Mouse (Mus musculus): Measurements from ENCODE around the gene Gm8909. TPM values are rescaled to one million over a fixed set of nuclear protein-coding genes. Genes with fewer than 3 reads are reported as not detected.

The Gm8909 gene
- polyA plus RNA-seq (2014; fragmentation: Nextera tagmentation; extraction: Ambion mirVana): not detected in 2 replicates

GRCm38 (mm10) chr17:36168039-36168652 is at the start of gene Gm8909:
Gene Gm8909 (minus strand): TSS chr17:36168537.
- H3K9ac ChIP-seq (ENCODE audit: low read depth, low read length): no peak within 1 kb of the TSS
- H3K27me3 ChIP-seq (ENCODE audit: control insufficient read depth, insufficient read depth, low read length): peaks cover 55% of the 10 kb centered on the region
- H3K4me2 ChIP-seq: peak within 1 kb of the TSS; percentile 59
- no peaks in the 10 kb centered on the region; the same call in 1 of the 2 replicates for H3K4me1 ChIP-seq (ENCODE audit: control insufficient read depth, insufficient read depth, low read length)
- no peaks in the 10 kb centered on the region for H3K36me3 ChIP-seq (ENCODE audit: control insufficient read depth, insufficient read depth, low read length)
- no peaks in the 10 kb centered on the region for H3K9me3 ChIP-seq (replicated peaks; ENCODE audit: control insufficient read depth, low read length)
- ATAC-seq (replicated peaks; ENCODE audit: insufficient number of reproducible peaks, low FRiP score, low TSS enrichment): no peak
- H3K4me3 ChIP-seq (ENCODE audit: low read depth, low read length): peak within 1 kb of the TSS; percentile 41
- no peak within 1 kb of the TSS for H3K27ac ChIP-seq (ENCODE audit: low read depth, low read length)
- 2% methylated on average over 62 of the region's 63 CpGs for WGBS (ENCODE audit: insufficient replicate concordance)

GRCm38 (mm10) chr17:36215586-36215985 is 47.2 kb upstream of the Gm8909 start:
- Histone ChIP-seq H3K27me3 (ENCODE audit: control insufficient read depth, insufficient read depth, low read length) (peaks cover 59% of the 10 kb centered on the region), H3K4me1 (ENCODE audit: control insufficient read depth, insufficient read depth, low read length) (no peaks in the 10 kb centered on the region), H3K4me3 (ENCODE audit: low read depth, low read length) (no peak overlapping the region), H3K9ac (ENCODE audit: low read depth, low read length) (no peak overlapping the region), H3K36me3 (ENCODE audit: control insufficient read depth, insufficient read depth, low read length) (no peaks in the 10 kb centered on the region), H3K27ac (ENCODE audit: low read depth, low read length) (no peak overlapping the region), H3K4me2 (peak overlapping the region; percentile 4), H3K9me3 (replicated peaks; ENCODE audit: control insufficient read depth, low read length) (no peaks in the 10 kb centered on the region)
- ATAC-seq (replicated peaks; ENCODE audit: insufficient number of reproducible peaks, low FRiP score, low TSS enrichment): no peak
- WGBS (ENCODE audit: insufficient replicate concordance): 4% methylated on average over 20 of the region's 20 CpGs

GRCm38 (mm10) chr17:36206846-36207245 is 38.5 kb upstream of the Gm8909 start:
- Histone ChIP-seq H3K27me3 (ENCODE audit: control insufficient read depth, insufficient read depth, low read length) (peaks cover 65% of the 10 kb centered on the region), H3K4me2 (no peak overlapping the region), H3K4me3 (ENCODE audit: low read depth, low read length) (no peak overlapping the region), H3K9me3 (replicated peaks; ENCODE audit: control insufficient read depth, low read length) (no peaks in the 10 kb centered on the region), H3K9ac (ENCODE audit: low read depth, low read length) (no peak overlapping the region), H3K36me3 (ENCODE audit: control insufficient read depth, insufficient read depth, low read length) (no peaks in the 10 kb centered on the region), H3K4me1 (ENCODE audit: control insufficient read depth, insufficient read depth, low read length) (peaks cover 5% of the 10 kb centered on the region; the same call in 1 of the 2 replicates), H3K27ac (ENCODE audit: low read depth, low read length) (no peak overlapping the region)
- ATAC-seq (replicated peaks; ENCODE audit: insufficient number of reproducible peaks, low FRiP score, low TSS enrichment): no peak

- no peak overlapping the region for H3K27ac ChIP-seq (ENCODE audit: low read depth, low read length)
- no peaks in the 10 kb centered on the region for H3K36me3 ChIP-seq (ENCODE audit: control insufficient read depth, insufficient read depth, low read length)
- no peak for ATAC-seq (replicated peaks; ENCODE audit: insufficient number of reproducible peaks, low FRiP score, low TSS enrichment)
- H3K9ac ChIP-seq (ENCODE audit: low read depth, low read length): no peak overlapping the region
- peaks cover 65% of the 10 kb centered on the region for H3K27me3 ChIP-seq (ENCODE audit: control insufficient read depth, insufficient read depth, low read length)
- H3K4me3 ChIP-seq (ENCODE audit: low read depth, low read length): peak overlapping the region; percentile 41
- WGBS (ENCODE audit: insufficient replicate concordance): 0% methylated on average over 38 of the region's 41 CpGs
- H3K4me2 ChIP-seq: peak overlapping the region; percentile 70
- peaks cover 5% of the 10 kb centered on the region; the same call in 1 of the 2 replicates for H3K4me1 ChIP-seq (ENCODE audit: control insufficient read depth, insufficient read depth, low read length)
- H3K9me3 ChIP-seq (replicated peaks; ENCODE audit: control insufficient read depth, low read length): no peaks in the 10 kb centered on the region
Observed at GRCm38 (mm10) chr17:36205862-36206261, 37.5 kb upstream of the Gm8909 start.

- Histone ChIP-seq H3K4me3 (ENCODE audit: low read depth, low read length) (peak overlapping the region; percentile 41), H3K36me3 (ENCODE audit: control insufficient read depth, insufficient read depth, low read length) (no peaks in the 10 kb centered on the region), H3K4me1 (ENCODE audit: control insufficient read depth, insufficient read depth, low read length) (peaks cover 5% of the 10 kb centered on the region; the same call in 1 of the 2 replicates), H3K27ac (ENCODE audit: low read depth, low read length) (no peak overlapping the region), H3K4me2 (peak overlapping the region; percentile 70), H3K9me3 (replicated peaks; ENCODE audit: control insufficient read depth, low read length) (no peaks in the 10 kb centered on the region), H3K27me3 (ENCODE audit: control insufficient read depth, insufficient read depth, low read length) (peaks cover 65% of the 10 kb centered on the region), H3K9ac (ENCODE audit: low read depth, low read length) (no peak overlapping the region)
- no peak for ATAC-seq (replicated peaks; ENCODE audit: insufficient number of reproducible peaks, low FRiP score, low TSS enrichment)
- 1% methylated on average over 15 of the region's 15 CpGs for WGBS (ENCODE audit: insufficient replicate concordance)
Observed at GRCm38 (mm10) chr17:36205456-36205855, 37.1 kb upstream of the Gm8909 start.

GRCm38 (mm10) chr17:36201851-36202250 is 33.5 kb upstream of the Gm8909 start:
- Histone ChIP-seq H3K9ac (ENCODE audit: low read depth, low read length) (no peak overlapping the region), H3K27ac (ENCODE audit: low read depth, low read length) (no peak overlapping the region), H3K36me3 (ENCODE audit: control insufficient read depth, insufficient read depth, low read length) (no peaks in the 10 kb centered on the region), H3K4me1 (ENCODE audit: control insufficient read depth, insufficient read depth, low read length) (peaks cover 5% of the 10 kb centered on the region; the same call in 1 of the 2 replicates), H3K4me3 (ENCODE audit: low read depth, low read length) (no peak overlapping the region), H3K4me2 (no peak overlapping the region), H3K27me3 (ENCODE audit: control insufficient read depth, insufficient read depth, low read length) (peaks cover 69% of the 10 kb centered on the region), H3K9me3 (replicated peaks; ENCODE audit: control insufficient read depth, low read length) (no peaks in the 10 kb centered on the region)
- WGBS (ENCODE audit: insufficient replicate concordance): 81% methylated on average over 2 of the region's 2 CpGs
- ATAC-seq (replicated peaks; ENCODE audit: insufficient number of reproducible peaks, low FRiP score, low TSS enrichment): no peak

- peaks cover 46% of the 10 kb centered on the region for H3K27me3 ChIP-seq (ENCODE audit: control insufficient read depth, insufficient read depth, low read length)
- H3K4me1 ChIP-seq (ENCODE audit: control insufficient read depth, insufficient read depth, low read length): no peaks in the 10 kb centered on the region
- H3K36me3 ChIP-seq (ENCODE audit: control insufficient read depth, insufficient read depth, low read length): no peaks in the 10 kb centered on the region
- H3K9me3 ChIP-seq (replicated peaks; ENCODE audit: control insufficient read depth, low read length): no peaks in the 10 kb centered on the region
- no peak overlapping the region for H3K4me2 ChIP-seq
- no peak overlapping the region for H3K9ac ChIP-seq (ENCODE audit: low read depth, low read length)
- no peak overlapping the region for H3K27ac ChIP-seq (ENCODE audit: low read depth, low read length)
- no peak overlapping the region for H3K4me3 ChIP-seq (ENCODE audit: low read depth, low read length)
- ATAC-seq (replicated peaks; ENCODE audit: insufficient number of reproducible peaks, low FRiP score, low TSS enrichment): no peak
- WGBS (ENCODE audit: insufficient replicate concordance): 11% methylated on average over 5 of the region's 5 CpGs
Observed at GRCm38 (mm10) chr17:36198317-36198716, 30.0 kb upstream of the Gm8909 start.

GRCm38 (mm10) chr17:36194471-36194870 is 26.1 kb upstream of the Gm8909 start:
- no peak overlapping the region for H3K27ac ChIP-seq (ENCODE audit: low read depth, low read length)
- no peaks in the 10 kb centered on the region for H3K36me3 ChIP-seq (ENCODE audit: control insufficient read depth, insufficient read depth, low read length)
- 68% methylated on average over 6 of the region's 6 CpGs for WGBS (ENCODE audit: insufficient replicate concordance)
- H3K4me3 ChIP-seq (ENCODE audit: low read depth, low read length): no peak overlapping the region
- no peaks in the 10 kb centered on the region for H3K4me1 ChIP-seq (ENCODE audit: control insufficient read depth, insufficient read depth, low read length)
- H3K9ac ChIP-seq (ENCODE audit: low read depth, low read length): no peak overlapping the region
- no peaks in the 10 kb centered on the region for H3K9me3 ChIP-seq (replicated peaks; ENCODE audit: control insufficient read depth, low read length)
- ATAC-seq (replicated peaks; ENCODE audit: insufficient number of reproducible peaks, low FRiP score, low TSS enrichment): no peak
- no peak overlapping the region for H3K4me2 ChIP-seq
- peaks cover 47% of the 10 kb centered on the region for H3K27me3 ChIP-seq (ENCODE audit: control insufficient read depth, insufficient read depth, low read length)

- 25% methylated on average over 8 of the region's 8 CpGs for WGBS (ENCODE audit: insufficient replicate concordance)
- peaks cover 50% of the 10 kb centered on the region for H3K27me3 ChIP-seq (ENCODE audit: control insufficient read depth, insufficient read depth, low read length)
- H3K4me1 ChIP-seq (ENCODE audit: control insufficient read depth, insufficient read depth, low read length): no peaks in the 10 kb centered on the region
- no peak overlapping the region for H3K27ac ChIP-seq (ENCODE audit: low read depth, low read length)
- no peak overlapping the region for H3K9ac ChIP-seq (ENCODE audit: low read depth, low read length)
- H3K9me3 ChIP-seq (replicated peaks; ENCODE audit: control insufficient read depth, low read length): no peaks in the 10 kb centered on the region
- H3K4me2 ChIP-seq: no peak overlapping the region
- no peak for ATAC-seq (replicated peaks; ENCODE audit: insufficient number of reproducible peaks, low FRiP score, low TSS enrichment)
- H3K4me3 ChIP-seq (ENCODE audit: low read depth, low read length): no peak overlapping the region
- no peaks in the 10 kb centered on the region for H3K36me3 ChIP-seq (ENCODE audit: control insufficient read depth, insufficient read depth, low read length)
Observed at GRCm38 (mm10) chr17:36193546-36194141, 25.3 kb upstream of the Gm8909 start.
